Mouse (Mus musculus) kidney, postnatal 25 days (tissue): Measurements from ENCODE around the gene Kti12.

Experiments
- DNase-seq, 2 experiments: peaks; one replicate each; pipeline ENCODE4 v3.0.0; 2021; ENCODE audit warnings: mixed read lengths in 2 of 2

Gene Kti12

DNA sequence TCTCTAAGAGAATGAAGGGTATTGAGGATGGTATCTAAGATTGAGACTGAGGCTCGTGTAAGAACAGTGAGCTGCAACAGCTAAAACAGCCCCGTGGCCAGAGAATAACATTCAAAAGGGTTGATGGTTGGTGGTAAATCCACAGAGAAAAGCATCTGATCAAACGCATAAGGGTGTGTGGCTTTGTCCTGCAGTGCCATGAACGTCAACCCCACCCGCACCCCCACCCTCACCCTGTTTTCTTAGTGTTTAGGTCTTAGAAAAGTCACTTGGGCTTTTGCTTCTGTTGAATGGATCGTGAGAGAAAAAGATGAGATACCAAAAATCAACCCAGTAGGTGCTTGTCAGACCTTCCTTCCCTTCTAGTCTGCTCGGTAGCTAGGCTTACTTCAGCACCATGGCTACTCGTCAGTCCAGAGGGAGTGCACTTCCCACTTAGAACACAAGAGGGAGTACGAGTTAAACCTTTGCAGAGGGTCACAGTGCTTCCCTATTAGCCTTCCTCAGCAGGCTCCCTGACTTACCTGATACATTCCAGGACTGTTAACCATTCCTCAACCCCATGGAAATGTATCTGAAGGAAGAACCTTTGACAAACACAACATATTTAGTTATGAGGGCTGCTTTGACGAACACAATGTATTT, 22.3 kb downstream of the Kti12 start:
- DNase-seq = peak; percentile 63 to 93

DNA sequence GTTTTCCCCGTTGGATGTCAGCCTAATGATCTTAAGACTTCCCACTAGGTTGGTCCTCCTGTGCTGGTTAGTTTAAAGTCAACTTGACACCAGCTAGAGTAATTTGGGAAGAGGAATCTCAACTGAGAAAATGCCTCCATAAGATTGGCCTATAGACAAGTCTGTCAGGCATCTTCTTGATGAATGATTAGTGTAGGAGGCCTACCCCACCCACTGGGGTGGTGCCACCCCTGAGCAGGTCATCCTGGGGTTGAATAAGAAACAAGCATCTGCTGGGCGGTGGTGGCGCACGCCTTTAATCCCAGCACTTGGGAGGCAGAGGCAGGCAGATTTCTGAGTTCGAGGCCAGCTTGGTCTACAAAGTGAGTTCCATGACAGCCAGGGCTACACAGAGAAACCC, 26.2 kb downstream of the Kti12 start:
- DNase-seq = no peak

DNA sequence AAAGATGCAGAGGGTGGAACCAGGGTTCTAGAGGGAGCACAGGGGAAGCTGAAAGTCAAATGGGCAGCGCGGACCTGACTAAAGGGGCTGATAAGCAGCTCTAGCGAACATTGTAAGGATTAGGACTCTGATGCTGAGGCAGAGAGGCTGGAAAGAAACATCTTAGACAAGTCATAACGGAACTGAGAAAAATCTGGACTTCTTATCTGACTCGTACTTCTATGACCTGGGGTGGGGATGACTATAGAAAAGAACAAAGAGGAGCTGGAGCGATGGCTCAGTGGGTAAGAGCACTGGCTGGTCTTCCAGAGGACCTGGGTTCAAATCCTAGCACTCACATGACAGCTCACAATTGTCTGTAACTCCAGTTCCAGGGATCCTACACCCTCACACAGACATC, 30.3 kb downstream of the Kti12 start:
- no peak for DNase-seq

DNA sequence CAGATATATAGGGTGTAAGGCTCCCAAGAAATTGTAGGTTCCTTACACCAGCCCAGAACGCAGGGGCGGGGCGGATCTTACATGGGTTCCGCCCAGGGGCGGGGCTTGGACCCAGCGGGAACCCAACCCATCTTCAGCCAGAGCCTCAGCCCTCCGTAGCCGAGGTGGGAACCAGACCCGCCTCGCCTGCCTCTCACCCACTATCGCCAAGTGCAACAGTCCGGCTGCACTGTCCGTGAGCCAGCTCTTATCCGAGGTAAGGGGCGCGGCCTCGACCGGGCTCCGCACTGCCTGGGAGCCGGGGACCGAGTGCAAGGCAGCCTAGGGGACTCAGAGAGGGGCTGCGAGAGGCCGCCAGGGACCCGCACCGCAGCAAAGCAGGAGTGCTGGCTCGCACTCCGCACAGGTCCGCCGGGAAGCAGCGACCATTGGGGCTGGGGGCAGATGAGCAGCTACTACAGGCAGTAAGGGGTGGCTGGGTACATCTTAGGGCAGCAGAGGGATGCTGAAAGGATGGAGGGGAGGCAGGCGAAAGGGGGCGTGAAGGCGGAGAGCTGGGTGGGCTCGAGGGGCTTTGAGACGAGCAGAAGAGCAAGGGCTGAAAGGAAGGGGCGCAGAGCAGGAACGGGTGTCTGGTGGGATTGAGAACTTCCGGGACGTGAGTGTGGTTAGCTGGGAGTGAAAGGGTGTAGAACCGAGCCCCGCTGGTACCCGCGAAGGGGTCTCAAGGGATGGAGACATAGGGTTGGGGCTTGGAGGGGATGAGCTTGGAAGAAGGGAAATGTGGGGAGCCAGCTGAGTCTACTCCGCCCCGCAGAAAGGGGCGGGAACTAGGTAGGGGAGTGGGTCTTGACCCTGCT, 31.6 kb downstream of the Kti12 start, which contains the start of gene Rab3b:
Rab3b (plus strand) TSS at position 101 of the 860 bp plus-strand sequence.
- DNase-seq = peak; percentile 55

DNA sequence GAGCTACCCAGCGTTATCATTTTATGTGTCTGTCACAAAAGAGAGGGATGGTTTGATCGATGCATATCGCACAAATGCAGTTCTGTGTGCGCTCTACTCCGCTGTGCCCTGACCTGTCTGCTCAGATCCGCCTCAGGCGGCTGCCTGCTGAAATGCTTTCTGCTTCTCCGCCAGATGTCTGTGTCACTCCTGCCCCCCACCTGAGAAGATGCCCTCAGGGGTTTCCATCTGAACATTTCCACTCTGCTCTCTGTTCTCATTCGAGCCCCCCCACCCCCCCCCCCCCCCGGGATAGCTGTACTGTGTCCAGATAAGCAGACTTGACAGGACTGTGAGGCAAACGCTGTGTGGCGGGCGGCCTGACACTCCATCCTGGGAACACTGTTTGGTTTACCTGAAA, 36.2 kb downstream of the Kti12 start:
- no peak for DNase-seq

DNA sequence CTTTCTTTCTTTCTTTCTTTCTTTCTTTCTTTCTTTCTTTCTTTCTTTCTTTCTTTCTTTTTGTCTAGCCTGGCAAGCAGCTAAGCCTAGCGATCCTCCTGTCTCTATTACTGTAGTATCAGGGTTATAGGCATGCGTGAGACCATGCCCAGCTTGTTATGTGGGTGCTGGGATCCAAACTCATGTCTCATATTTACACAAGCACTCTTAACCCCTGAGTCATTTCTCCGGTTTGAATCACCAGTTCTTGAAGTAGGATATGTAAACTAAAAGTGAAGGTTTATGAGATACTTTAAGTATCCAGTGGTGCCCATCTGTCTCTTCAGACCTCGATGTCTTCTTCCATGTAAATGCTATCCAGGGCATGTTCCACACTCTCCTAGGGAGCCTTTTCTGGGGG, 39.9 kb downstream of the Kti12 start:
- no peak for DNase-seq

DNA sequence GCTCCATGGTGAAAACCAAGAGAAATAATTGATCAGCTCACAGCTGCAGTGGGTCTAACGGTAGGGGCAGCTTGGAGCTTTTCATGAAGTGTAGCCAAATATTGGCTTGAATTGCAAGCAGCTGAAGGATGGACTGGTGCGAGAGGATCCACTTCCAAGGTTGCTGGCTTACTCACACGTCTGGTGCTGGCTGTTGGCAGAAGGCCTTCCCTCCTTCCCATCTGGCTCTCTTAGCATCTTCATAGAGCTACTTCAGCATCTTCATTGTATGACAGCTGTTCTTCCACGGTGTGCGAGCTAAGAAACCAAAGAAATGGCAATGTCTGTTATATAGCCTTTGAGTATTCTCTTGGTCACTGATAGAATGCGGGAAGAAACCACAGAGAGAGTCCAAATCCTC, 43.3 kb downstream of the Kti12 start:
- no peak for DNase-seq
